In the genomic region with DNA sequence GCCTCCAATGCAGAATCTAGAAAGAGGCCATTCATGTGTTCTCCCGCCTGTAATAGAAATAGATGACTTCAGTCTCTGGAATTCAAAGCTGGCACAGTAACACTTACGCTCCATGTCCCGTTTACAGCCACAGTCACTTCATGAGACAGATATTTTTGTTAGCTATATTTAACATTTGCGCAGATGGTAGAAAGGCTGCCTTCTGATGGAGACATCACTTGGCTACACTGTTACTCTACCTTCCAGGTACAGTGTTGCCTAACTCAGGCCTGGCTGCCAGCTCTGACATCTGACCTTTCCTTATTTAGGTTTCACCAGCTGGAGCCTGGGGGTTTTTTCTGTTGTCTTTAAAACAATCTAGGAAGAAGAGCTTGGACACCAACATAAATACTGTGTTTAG, we compare ENCODE assay signal across 16 mouse cellular contexts. TPM values are rescaled to one million over a fixed set of nuclear protein-coding genes. Genes with fewer than 3 reads are reported as not detected.
A peak's percentile ranks its signal among the peaks of the same experiment; 100 is the strongest.
DNase-seq lines count a peak whose midpoint lies in the region; ATAC-seq and TF ChIP-seq lines count a peak whose summit lies in the region.
"Had no signal": no experiment of that assay in that cellular context is flagged by ENCODE, and none has a peak within 500 bp of the region (broad histone marks: within the 10 kb centered on the region; RNA-seq: fewer than 3 reads in every experiment).

No protein-coding gene starts in this region.

- no peak for ATAC-seq in lung, embryonic 14.5 days (ENCODE audit: insufficient read depth)
- ATAC-seq in heart, embryonic 11.5 days (replicated peaks; ENCODE audit: insufficient number of reproducible peaks, low FRiP score, low TSS enrichment): no peak
- no peak for ATAC-seq in hindbrain, embryonic 14.5 days (ENCODE audit: low FRiP score)
- ATAC-seq: activated CD4-positive, CD25-positive, alpha-beta regulatory T cell, adult 4 months; forebrain, embryonic 15.5 days; midbrain, embryonic 16.5 days had no signal

- no peaks in the 10 kb centered on the region for H3K27me3 ChIP-seq in lung, embryonic 14.5 days (ENCODE audit: insufficient read depth, low read length)
- H3K27me3 ChIP-seq in heart, embryonic 11.5 days (ENCODE audit: control insufficient read depth, insufficient read depth, low read length): no peaks in the 10 kb centered on the region
- H3K27me3 ChIP-seq in hindbrain, embryonic 14.5 days (ENCODE audit: control insufficient read depth, insufficient read depth, low read length): no peaks in the 10 kb centered on the region
- H3K27me3 ChIP-seq: CH12.LX; forebrain, embryonic 15.5 days had no signal

- no peak for TF ChIP-seq CTCF in lung, embryonic 14.5 days (IDR thresholded peaks at IDR 0.05; ENCODE audit: low read depth)

- 61% methylated on average over 4 of the region's 4 CpGs for WGBS in lung, embryonic 14.5 days
- WGBS in heart, embryonic 11.5 days (ENCODE audit: insufficient replicate concordance): 59% methylated on average over 4 of the region's 4 CpGs
- 92% methylated on average over 4 of the region's 4 CpGs for WGBS in hindbrain, embryonic 14.5 days

- no peak overlapping the region for H3K9ac ChIP-seq in lung, embryonic 14.5 days
- H3K9ac ChIP-seq in heart, embryonic 11.5 days (ENCODE audit: low read depth, low read length): no peak overlapping the region
- no peak overlapping the region for H3K9ac ChIP-seq in hindbrain, embryonic 14.5 days
- H3K9ac ChIP-seq: forebrain, embryonic 15.5 days; liver, embryonic 14.5 days had no signal

- no peaks in the 10 kb centered on the region for H3K9me3 ChIP-seq in lung, embryonic 14.5 days (ENCODE audit: low read depth, low read length)
- H3K9me3 ChIP-seq in heart, embryonic 11.5 days (replicated peaks; ENCODE audit: control insufficient read depth, low read length): no peaks in the 10 kb centered on the region
- no peaks in the 10 kb centered on the region for H3K9me3 ChIP-seq in hindbrain, embryonic 14.5 days (ENCODE audit: control insufficient read depth, low read length)
- H3K9me3 ChIP-seq: forebrain, embryonic 15.5 days had no signal

- H3K27ac ChIP-seq in lung, embryonic 14.5 days (ENCODE audit: low read depth): peak overlapping the region; percentile 54; the same call in 1 of the 2 replicates
- H3K27ac ChIP-seq in heart, embryonic 11.5 days (ENCODE audit: low read depth, low read length): peak overlapping the region; percentile 31
- H3K27ac ChIP-seq in hindbrain, embryonic 14.5 days: no peak overlapping the region
- H3K27ac ChIP-seq: forebrain, embryonic 15.5 days; liver, embryonic 14.5 days had no signal

- H3K36me3 ChIP-seq in lung, embryonic 14.5 days (ENCODE audit: insufficient read depth): 0 out of 2 replicates have a peak, but pooled peaks cover 10% of the 10 kb centered on the region
- H3K36me3 ChIP-seq in heart, embryonic 11.5 days (ENCODE audit: control insufficient read depth, insufficient read depth, low read length): no peaks in the 10 kb centered on the region
- H3K36me3 ChIP-seq in hindbrain, embryonic 14.5 days (replicated peaks; ENCODE audit: control insufficient read depth, insufficient read depth): no peaks in the 10 kb centered on the region
- H3K36me3 ChIP-seq: forebrain, embryonic 15.5 days had no signal

- 0 out of 2 replicates have a peak, but pooled peaks cover 6% of the 10 kb centered on the region for H3K4me1 ChIP-seq in lung, embryonic 14.5 days (ENCODE audit: insufficient read depth)
- peaks cover 13% of the 10 kb centered on the region for H3K4me1 ChIP-seq in heart, embryonic 11.5 days (ENCODE audit: control insufficient read depth, insufficient read depth, low read length)
- H3K4me1 ChIP-seq in hindbrain, embryonic 14.5 days (replicated peaks; ENCODE audit: control insufficient read depth, insufficient read depth, low read length): peaks cover 18% of the 10 kb centered on the region

- no peak overlapping the region for H3K4me2 ChIP-seq in lung, embryonic 14.5 days
- H3K4me2 ChIP-seq in heart, embryonic 11.5 days: no peak overlapping the region; the same call in 1 of the 2 replicates
- no peak overlapping the region for H3K4me2 ChIP-seq in hindbrain, embryonic 14.5 days (replicated peaks)
- H3K4me2 ChIP-seq: forebrain, embryonic 15.5 days had no signal

- peak; percentile 67 for DNase-seq in gastrocnemius, adult 18-20 months (ENCODE audit: low spot score)
- no peak for DNase-seq in gastrocnemius, postnatal 4 days (ENCODE audit: low spot score in 2 of 2)
- no peak for DNase-seq in lung, embryonic 14.5 days
- no peak for DNase-seq in lung, postnatal 4 days
- peak; percentile 8 for DNase-seq in right cerebral cortex, postnatal 25 days
- no peak for DNase-seq in adrenal gland, postnatal 10 days
- no peak for DNase-seq in hindbrain, embryonic 14.5 days (ENCODE audit: low spot score)
- DNase-seq: embryo, embryonic 11 days; kidney, adult 9 months; thymus, adult 2 months had no signal

- no peak overlapping the region for H3K4me3 ChIP-seq in lung, embryonic 14.5 days (ENCODE audit: low read depth, low read length)
- no peak overlapping the region for H3K4me3 ChIP-seq in heart, embryonic 11.5 days (ENCODE audit: low read depth, low read length)
- no peak overlapping the region for H3K4me3 ChIP-seq in hindbrain, embryonic 14.5 days (replicated peaks; ENCODE audit: low read length)
- H3K4me3 ChIP-seq: forebrain, embryonic 15.5 days had no signal

RNA-seq across cellular contexts. Expression of a gene that starts 3.6 kb away (rescaled TPM):
- 10 to 100 TPM; 10.9 to 12.0 TPM for total RNA-seq in gastrocnemius, adult 18-20 months (2021)
- total RNA-seq in gastrocnemius, postnatal 4 days (2021): 10 to 100 TPM; 37.2 to 41.1 TPM
- polyA plus RNA-seq in lung, embryonic 14.5 days (2014; fragmentation: Nextera tagmentation; extraction: Ambion mirVana): 129 and 131 TPM in 2 replicates
- 123 and 132 TPM in 2 replicates for polyA plus RNA-seq in heart, embryonic 11.5 days (2014; fragmentation: Nextera tagmentation; extraction: Ambion mirVana)
- 10 to 100 TPM; 70.0 to 71.7 TPM for total RNA-seq in adrenal gland, postnatal 10 days (2021)
- polyA plus RNA-seq in hindbrain, embryonic 14.5 days (2014; fragmentation: Nextera tagmentation; extraction: Ambion mirVana): 73.6 and 77.4 TPM in 2 replicates

RNA-seq across cellular contexts. Expression of a gene that starts 4.6 kb away (rescaled TPM):
- total RNA-seq in gastrocnemius, adult 18-20 months (2021): 10 to 100 TPM; 39.5 to 44.5 TPM
- total RNA-seq in gastrocnemius, postnatal 4 days (2021): 10 to 100 TPM; 83.6 to 97.1 TPM
- polyA plus RNA-seq in lung, embryonic 14.5 days (2014; fragmentation: Nextera tagmentation; extraction: Ambion mirVana): 167 and 176 TPM in 2 replicates
- polyA plus RNA-seq in heart, embryonic 11.5 days (2014; fragmentation: Nextera tagmentation; extraction: Ambion mirVana): 157 and 162 TPM in 2 replicates
- 100 to 1,000 TPM; 115 to 125 TPM for total RNA-seq in adrenal gland, postnatal 10 days (2021)
- polyA plus RNA-seq in hindbrain, embryonic 14.5 days (2014; fragmentation: Nextera tagmentation; extraction: Ambion mirVana): 187 and 191 TPM in 2 replicates

RNA-seq across cellular contexts. Expression of a gene that starts 9.6 kb away (rescaled TPM):
- 10 to 100 TPM; 21.2 to 24.5 TPM for total RNA-seq in gastrocnemius, adult 18-20 months (2021)
- 10 to 100 TPM; 19.8 to 20.4 TPM for total RNA-seq in gastrocnemius, postnatal 4 days (2021)
- 57.4 and 62.8 TPM in 2 replicates for polyA plus RNA-seq in lung, embryonic 14.5 days (2014; fragmentation: Nextera tagmentation; extraction: Ambion mirVana)
- polyA plus RNA-seq in heart, embryonic 11.5 days (2014; fragmentation: Nextera tagmentation; extraction: Ambion mirVana): 31.3 and 32.4 TPM in 2 replicates
- 10 to 100 TPM; 27.7 to 28.1 TPM for total RNA-seq in adrenal gland, postnatal 10 days (2021)
- 25.5 and 25.9 TPM in 2 replicates for polyA plus RNA-seq in hindbrain, embryonic 14.5 days (2014; fragmentation: Nextera tagmentation; extraction: Ambion mirVana)

RNA-seq across cellular contexts. Expression of a gene that starts 10.4 kb away (rescaled TPM):
- total RNA-seq in gastrocnemius, adult 18-20 months (2021): not detected
- under 1 TPM in 1 of 2 experiments, not detected in 1; 0.37 TPM for total RNA-seq in gastrocnemius, postnatal 4 days (2021)
- polyA plus RNA-seq in lung, embryonic 14.5 days (2014; fragmentation: Nextera tagmentation; extraction: Ambion mirVana): 1.2 and 1.3 TPM in 2 replicates
- polyA plus RNA-seq in heart, embryonic 11.5 days (2014; fragmentation: Nextera tagmentation; extraction: Ambion mirVana): 0.59 and 1.4 TPM in 2 replicates
- total RNA-seq in adrenal gland, postnatal 10 days (2021): not detected
- polyA plus RNA-seq in hindbrain, embryonic 14.5 days (2014; fragmentation: Nextera tagmentation; extraction: Ambion mirVana): 0.87 and 1.2 TPM in 2 replicates
- polyA plus RNA-seq: thymus, adult 2 months had no signal

RNA-seq across cellular contexts. Expression of a gene that starts 40.8 kb away (rescaled TPM):
- under 1 TPM; 0.14 to 0.21 TPM for total RNA-seq in gastrocnemius, adult 18-20 months (2021)
- 1 to 10 TPM in 1 of 2 experiments, under 1 TPM in 1; 0.98 to 1.0 TPM for total RNA-seq in gastrocnemius, postnatal 4 days (2021)
- polyA plus RNA-seq in lung, embryonic 14.5 days (2014; fragmentation: Nextera tagmentation; extraction: Ambion mirVana): 6.3 and 8.0 TPM in 2 replicates
- polyA plus RNA-seq in heart, embryonic 11.5 days (2014; fragmentation: Nextera tagmentation; extraction: Ambion mirVana): 11.1 and 13.3 TPM in 2 replicates
- total RNA-seq in adrenal gland, postnatal 10 days (2021): 10 to 100 TPM; 45.4 to 50.2 TPM
- polyA plus RNA-seq in hindbrain, embryonic 14.5 days (2014; fragmentation: Nextera tagmentation; extraction: Ambion mirVana): 187 and 200 TPM in 2 replicates
- polyA plus RNA-seq: activated CD4-positive, CD25-positive, alpha-beta regulatory T cell, adult 4 months had no signal

Comparison
In these comparisons a context has a peak if more than half of its experiments do, and no peak if none do; other contexts are left out.
1. DNase-seq: peak in gastrocnemius, adult 18-20 months (single experiment) and right cerebral cortex, postnatal 25 days (single experiment); none in gastrocnemius, postnatal 4 days (0 of 2), lung, embryonic 14.5 days (single experiment), lung, postnatal 4 days (0 of 2), adrenal gland, postnatal 10 days (single experiment) and hindbrain, embryonic 14.5 days (single experiment).